Mouse (Mus musculus) c-Kit-positive CD71-positive TER-119-positive erythroid progenitor cells, embryonic 14.5 days (primary cell): ENCODE results near the gene Camkmt.

Experiments
- DNase-seq: peaks from one replicate; pipeline ENCODE4 v3.0.0-alpha.2; 2013; ENCODE audit warnings: low spot score

The Camkmt gene

GRCm38 (mm10) chr17:85493521-85493920 is 403.2 kb downstream of the Camkmt start:
- no peak for DNase-seq

- no peak for DNase-seq
Measured at GRCm38 (mm10) chr17:85495012-85495754, 404.8 kb downstream of the Camkmt start.

GRCm38 (mm10) chr17:85495871-85496270 is 405.5 kb downstream of the Camkmt start:
- DNase-seq = no peak

GRCm38 (mm10) chr17:85504888-85505287 is 414.5 kb downstream of the Camkmt start:
- no peak for DNase-seq

GRCm38 (mm10) chr17:85506206-85507088 is 416.1 kb downstream of the Camkmt start:
- DNase-seq = no peak

GRCm38 (mm10) chr17:85507089-85507460 is 416.7 kb downstream of the Camkmt start:
- DNase-seq = no peak
